In the genomic region with DNA sequence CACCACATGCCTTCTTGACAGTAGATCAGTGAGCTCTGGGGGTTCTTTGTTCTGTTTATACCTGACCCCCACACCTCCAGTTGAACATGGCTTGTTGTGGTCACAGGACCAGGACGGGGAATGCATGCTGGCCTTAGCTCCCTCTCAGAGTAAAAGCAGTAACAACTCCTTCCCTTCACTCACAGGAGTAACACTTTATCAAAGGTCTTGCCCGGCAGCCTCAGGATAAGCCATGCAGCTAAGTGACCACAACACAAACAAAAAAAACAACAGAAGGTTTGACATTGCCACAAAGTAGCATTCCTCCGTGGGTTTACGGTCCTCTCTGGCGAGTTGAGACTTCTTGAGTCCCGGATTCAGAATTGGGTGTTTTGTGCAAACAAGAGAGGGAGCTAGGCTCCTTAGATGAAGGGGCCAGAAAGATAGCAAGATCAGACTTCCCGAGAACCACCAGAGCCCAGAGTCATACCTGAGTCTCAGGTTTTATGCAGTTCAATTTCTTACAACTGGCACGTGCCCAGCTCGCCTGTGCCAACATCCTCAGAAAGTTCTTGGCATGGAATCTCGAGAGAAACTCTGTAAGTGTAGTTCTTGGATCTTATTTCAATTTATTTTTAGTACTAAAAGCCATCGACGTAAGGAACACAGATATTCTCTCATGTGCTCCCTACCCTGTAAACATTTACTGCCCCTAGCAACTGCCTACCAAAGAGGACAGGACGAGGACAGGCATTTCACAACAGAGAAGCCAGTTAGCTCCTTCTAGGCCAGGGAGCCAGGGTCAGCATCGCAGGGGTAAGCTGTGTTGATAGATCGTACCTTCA, we compare ENCODE assay signal across 16 mouse cellular contexts. TPM values are rescaled to one million over a fixed set of nuclear protein-coding genes. Genes with fewer than 3 reads are reported as not detected.
DNase-seq lines count a peak whose midpoint lies in the region; ATAC-seq lines count a peak whose summit lies in the region.
"Had no signal": no experiment of that assay in that cellular context is flagged by ENCODE, and none has a peak within 500 bp of the region (broad histone marks: within the 10 kb centered on the region; RNA-seq: fewer than 3 reads in every experiment).

No protein-coding gene starts in this region.

- WGBS in heart, embryonic 12.5 days: 70% methylated on average over 15 of the region's 15 CpGs
- 57% methylated on average over 15 of the region's 15 CpGs for WGBS in heart, embryonic 15.5 days

- no peak overlapping the region for H3K27ac ChIP-seq in heart, embryonic 12.5 days (ENCODE audit: poor library complexity, severe bottlenecking)
- peak overlapping the region; percentile 53 for H3K27ac ChIP-seq in heart, embryonic 15.5 days
- H3K27ac ChIP-seq: layer of hippocampus, adult 2 months; limb, embryonic 12.5 days; stomach, embryonic 15.5 days had no signal

- H3K9me3 ChIP-seq in heart, embryonic 12.5 days (replicated peaks): no peaks in the 10 kb centered on the region
- H3K9me3 ChIP-seq in heart, embryonic 15.5 days (replicated peaks): no peaks in the 10 kb centered on the region
- H3K9me3 ChIP-seq: limb, embryonic 12.5 days; stomach, embryonic 15.5 days had no signal

- H3K4me3 ChIP-seq in heart, embryonic 12.5 days: no peak overlapping the region
- H3K4me3 ChIP-seq in heart, embryonic 15.5 days: no peak overlapping the region
- H3K4me3 ChIP-seq: layer of hippocampus, adult 2 months; limb, embryonic 12.5 days; stomach, embryonic 15.5 days had no signal

- no peaks in the 10 kb centered on the region for H3K27me3 ChIP-seq in heart, embryonic 12.5 days (replicated peaks)
- H3K27me3 ChIP-seq in heart, embryonic 15.5 days: no peaks in the 10 kb centered on the region
- H3K27me3 ChIP-seq: limb, embryonic 12.5 days; stomach, embryonic 15.5 days had no signal

- peaks cover 10% of the 10 kb centered on the region for H3K4me1 ChIP-seq in heart, embryonic 12.5 days (replicated peaks)
- H3K4me1 ChIP-seq in heart, embryonic 15.5 days (replicated peaks): peaks cover 29% of the 10 kb centered on the region

- no peak for ATAC-seq in heart, embryonic 12.5 days (ENCODE audit: insufficient number of reproducible peaks, low FRiP score)
- ATAC-seq in heart, embryonic 15.5 days (replicated peaks; ENCODE audit: insufficient number of reproducible peaks, insufficient read depth, low FRiP score, low read depth): no peak
- ATAC-seq in erythroid progenitor cell, adult 5-6 weeks (replicated peaks; ENCODE audit: low FRiP score, poor library complexity, severe bottlenecking): no peak
- ATAC-seq: hindbrain, embryonic 16.5 days had no signal

- H3K4me2 ChIP-seq in heart, embryonic 12.5 days: no peak overlapping the region
- H3K4me2 ChIP-seq in heart, embryonic 15.5 days: no peak overlapping the region
- H3K4me2 ChIP-seq: limb, embryonic 12.5 days; stomach, embryonic 15.5 days had no signal

- H3K36me3 ChIP-seq in heart, embryonic 12.5 days: no peaks in the 10 kb centered on the region
- H3K36me3 ChIP-seq in heart, embryonic 15.5 days: no peaks in the 10 kb centered on the region
- H3K36me3 ChIP-seq: limb, embryonic 12.5 days; stomach, embryonic 15.5 days had no signal

- no peak overlapping the region for H3K9ac ChIP-seq in heart, embryonic 12.5 days
- no peak overlapping the region for H3K9ac ChIP-seq in heart, embryonic 15.5 days
- H3K9ac ChIP-seq: limb, embryonic 12.5 days; stomach, embryonic 15.5 days had no signal

- peak; percentile 64 to 72 for DNase-seq in heart, adult 18-20 months
- DNase-seq in brain, adult 2 months (ENCODE audit: low read depth, low spot score): peak; percentile 15
- peak; percentile 75 for DNase-seq in lung, postnatal 10 days
- DNase-seq in right cerebral cortex, adult 18-20 months: no peak
- no peak for DNase-seq in right cerebral cortex, adult 2 months (ENCODE audit: low spot score in 2 of 2)
- DNase-seq: cerebellum, postnatal 25 days had no signal

RNA-seq across cellular contexts. Expression of a gene that starts 1.3 kb away (rescaled TPM):
- under 1 TPM in 1 of 2 experiments, not detected in 1; 0.62 TPM for total RNA-seq in heart, adult 18-20 months (2021)
- not detected in 2 replicates for polyA plus RNA-seq in heart, embryonic 12.5 days (2016; fragmentation: Nextera tagmentation; extraction: Ambion mirVana)
- 0.09 TPM in 1 of 2 replicates, not detected in the other for polyA plus RNA-seq in heart, embryonic 15.5 days (2015; fragmentation: Nextera tagmentation; extraction: Ambion mirVana)
- total RNA-seq in erythroid progenitor cell, adult 5-6 weeks (2015; ENCODE audit: low replicate concordance): not detected in 2 replicates
- not detected in 2 replicates for total RNA-seq in erythroid progenitor cell, adult 5-6 weeks (2017; ENCODE audit: low replicate concordance)
- total RNA-seq: layer of hippocampus, adult 2 months; midbrain, postnatal 0 days had no signal
- polyA plus RNA-seq: C2C12; forebrain, embryonic 11.5 days; hindbrain, embryonic 16.5 days; limb, embryonic 12.5 days; midbrain, postnatal 0 days; stomach, embryonic 15.5 days had no signal

RNA-seq across cellular contexts. Expression of a gene that starts 5.0 kb away (rescaled TPM):
- 10 to 100 TPM; 37.5 to 55.8 TPM for total RNA-seq in heart, adult 18-20 months (2021)
- 13.3 and 13.7 TPM in 2 replicates for polyA plus RNA-seq in heart, embryonic 12.5 days (2016; fragmentation: Nextera tagmentation; extraction: Ambion mirVana)
- polyA plus RNA-seq in heart, embryonic 15.5 days (2015; fragmentation: Nextera tagmentation; extraction: Ambion mirVana): 9.9 and 11.9 TPM in 2 replicates
- total RNA-seq in erythroid progenitor cell, adult 5-6 weeks (2015; ENCODE audit: low replicate concordance): 61.6 and 82.9 TPM in 2 replicates
- 99.8 and 127 TPM in 2 replicates for total RNA-seq in erythroid progenitor cell, adult 5-6 weeks (2017; ENCODE audit: low replicate concordance)

RNA-seq across cellular contexts. Expression of a gene that starts 7.4 kb away (rescaled TPM):
- total RNA-seq in heart, adult 18-20 months (2021): not detected
- not detected in 2 replicates for polyA plus RNA-seq in heart, embryonic 12.5 days (2016; fragmentation: Nextera tagmentation; extraction: Ambion mirVana)
- not detected in 2 replicates for polyA plus RNA-seq in heart, embryonic 15.5 days (2015; fragmentation: Nextera tagmentation; extraction: Ambion mirVana)
- total RNA-seq in erythroid progenitor cell, adult 5-6 weeks (2015; ENCODE audit: low replicate concordance): not detected in 2 replicates
- 11.7 TPM in 1 of 2 replicates, not detected in the other for total RNA-seq in erythroid progenitor cell, adult 5-6 weeks (2017; ENCODE audit: low replicate concordance)
- total RNA-seq: layer of hippocampus, adult 2 months; midbrain, postnatal 0 days had no signal
- polyA plus RNA-seq: C2C12; forebrain, embryonic 11.5 days; hindbrain, embryonic 16.5 days; limb, embryonic 12.5 days; midbrain, postnatal 0 days; stomach, embryonic 15.5 days had no signal

RNA-seq across cellular contexts. Expression of a gene that starts 21.1 kb away (rescaled TPM):
- 10 to 100 TPM; 23.1 to 27.5 TPM for total RNA-seq in heart, adult 18-20 months (2021)
- polyA plus RNA-seq in heart, embryonic 12.5 days (2016; fragmentation: Nextera tagmentation; extraction: Ambion mirVana): 48.6 and 50.3 TPM in 2 replicates
- polyA plus RNA-seq in heart, embryonic 15.5 days (2015; fragmentation: Nextera tagmentation; extraction: Ambion mirVana): 30.3 and 37.6 TPM in 2 replicates
- total RNA-seq in erythroid progenitor cell, adult 5-6 weeks (2015; ENCODE audit: low replicate concordance): 44.0 and 63.8 TPM in 2 replicates
- 39.6 and 39.9 TPM in 2 replicates for total RNA-seq in erythroid progenitor cell, adult 5-6 weeks (2017; ENCODE audit: low replicate concordance)

RNA-seq across cellular contexts. Expression of a gene that starts 21.3 kb away (rescaled TPM):
- total RNA-seq in heart, adult 18-20 months (2021): 1 to 10 TPM; 3.2 to 3.5 TPM
- 6.9 and 7.0 TPM in 2 replicates for polyA plus RNA-seq in heart, embryonic 12.5 days (2016; fragmentation: Nextera tagmentation; extraction: Ambion mirVana)
- 4.5 and 5.1 TPM in 2 replicates for polyA plus RNA-seq in heart, embryonic 15.5 days (2015; fragmentation: Nextera tagmentation; extraction: Ambion mirVana)
- total RNA-seq in erythroid progenitor cell, adult 5-6 weeks (2015; ENCODE audit: low replicate concordance): 0.72 TPM in 1 of 2 replicates, not detected in the other
- 0.98 and 1.0 TPM in 2 replicates for total RNA-seq in erythroid progenitor cell, adult 5-6 weeks (2017; ENCODE audit: low replicate concordance)

Comparison
In these comparisons a context has a peak if more than half of its experiments do, and no peak if none do; other contexts are left out.
1. DNase-seq: peak in heart, adult 18-20 months (2 of 2), brain, adult 2 months (single experiment) and lung, postnatal 10 days (single experiment); none in right cerebral cortex, adult 18-20 months (single experiment) and right cerebral cortex, adult 2 months (0 of 2).